Mouse (Mus musculus): ENCODE data around the gene 4933414I15Rik. TPM values are rescaled to one million over a fixed set of nuclear protein-coding genes. Genes with fewer than 3 reads are reported as not detected.
A peak's percentile ranks its signal among the peaks of the same experiment; 100 is the strongest.

Gene 4933414I15Rik
- polyA plus RNA-seq (2012; rRNA removed) = 76.9 and 80.1 TPM in 2 replicates

GRCm38 (mm10) chr11:50943506-50943905, at the start of gene 4933414I15Rik:
Gene 4933414I15Rik (minus strand): TSS chr11:50943765.
- Histone ChIP-seq H3K4me1 (ENCODE audit: control insufficient read depth, insufficient read depth, low read length) (peaks cover 4% of the 10 kb centered on the region), H3K27me3 (ENCODE audit: control insufficient read depth, insufficient read depth, low read length) (no peaks in the 10 kb centered on the region), H3K27ac (ENCODE audit: control insufficient read depth, insufficient read depth, low read depth, low read length) (peak within 1 kb of the TSS; percentile 90), H3K36me3 (ENCODE audit: control insufficient read depth, insufficient read depth, low read length) (no peaks in the 10 kb centered on the region), H3K4me3 (ENCODE audit: control insufficient read depth, low read depth, low read length) (peak within 1 kb of the TSS; percentile 85)
- TF ChIP-seq CTCF (IDR thresholded peaks at IDR 0.05; ENCODE audit: control insufficient read depth, insufficient read depth, insufficient replicate concordance, low read depth, low read length) (no peak), POLR2A (IDR thresholded peaks at IDR 0.05; ENCODE audit: control insufficient read depth, low read depth, low read length) (peak; percentile 84)

GRCm38 (mm10) chr11:50981667-50982066, 38.1 kb upstream of the 4933414I15Rik start, which contains the start of gene Olfr1377:
Gene Olfr1377 (plus strand): TSS chr11:50981967.
- no peaks in the 10 kb centered on the region for H3K27me3 ChIP-seq (ENCODE audit: control insufficient read depth, insufficient read depth, low read length)
- no peak within 1 kb of the TSS for H3K27ac ChIP-seq (ENCODE audit: control insufficient read depth, insufficient read depth, low read depth, low read length)
- H3K4me3 ChIP-seq (ENCODE audit: control insufficient read depth, low read depth, low read length) = no peak within 1 kb of the TSS
- H3K4me1 ChIP-seq (ENCODE audit: control insufficient read depth, insufficient read depth, low read length) = no peaks in the 10 kb centered on the region
- TF ChIP-seq POLR2A (IDR thresholded peaks at IDR 0.05; ENCODE audit: control insufficient read depth, low read depth, low read length) (no peak), CTCF (IDR thresholded peaks at IDR 0.05; ENCODE audit: control insufficient read depth, insufficient read depth, insufficient replicate concordance, low read depth, low read length) (no peak)
- no peaks in the 10 kb centered on the region for H3K36me3 ChIP-seq (ENCODE audit: control insufficient read depth, insufficient read depth, low read length)

- no peak for TF ChIP-seq POLR2A (IDR thresholded peaks at IDR 0.05; ENCODE audit: control insufficient read depth, low read depth, low read length)
- TF ChIP-seq CTCF (IDR thresholded peaks at IDR 0.05; ENCODE audit: control insufficient read depth, insufficient read depth, insufficient replicate concordance, low read depth, low read length) = peak; percentile 34; the same call in 1 of the 2 replicates
- H3K27ac ChIP-seq (ENCODE audit: control insufficient read depth, insufficient read depth, low read depth, low read length) = no peak overlapping the region
- no peaks in the 10 kb centered on the region for H3K4me1 ChIP-seq (ENCODE audit: control insufficient read depth, insufficient read depth, low read length)
- no peaks in the 10 kb centered on the region for H3K27me3 ChIP-seq (ENCODE audit: control insufficient read depth, insufficient read depth, low read length)
- no peaks in the 10 kb centered on the region for H3K36me3 ChIP-seq (ENCODE audit: control insufficient read depth, insufficient read depth, low read length)
- H3K4me3 ChIP-seq (ENCODE audit: control insufficient read depth, low read depth, low read length) = no peak overlapping the region
These were observed 33.7 kb upstream of the 4933414I15Rik start for GRCm38 (mm10) chr11:50977216-50977615.

- Histone ChIP-seq H3K27me3 (ENCODE audit: control insufficient read depth, insufficient read depth, low read length) (no peaks in the 10 kb centered on the region), H3K4me3 (ENCODE audit: control insufficient read depth, low read depth, low read length) (no peak within 1 kb of the TSS)
- no peak for TF ChIP-seq CTCF (IDR thresholded peaks at IDR 0.05; ENCODE audit: control insufficient read depth, insufficient read depth, insufficient replicate concordance, low read depth, low read length)
- TF ChIP-seq POLR2A (IDR thresholded peaks at IDR 0.05; ENCODE audit: control insufficient read depth, low read depth, low read length) = no peak
These were observed 22.7 kb upstream of the 4933414I15Rik start, which contains the start of gene Olfr1378 for GRCm38 (mm10) chr11:50966230-50966629. Gene Olfr1378 (plus strand): TSS chr11:50966530.

GRCm38 (mm10) chr11:50964886-50965285, 21.3 kb upstream of the 4933414I15Rik start:
- Histone ChIP-seq H3K36me3 (ENCODE audit: control insufficient read depth, insufficient read depth, low read length) (no peaks in the 10 kb centered on the region), H3K4me1 (ENCODE audit: control insufficient read depth, insufficient read depth, low read length) (0 out of 2 replicates have a peak, but pooled peaks cover 2% of the 10 kb centered on the region), H3K27ac (ENCODE audit: control insufficient read depth, insufficient read depth, low read depth, low read length) (no peak overlapping the region), H3K27me3 (ENCODE audit: control insufficient read depth, insufficient read depth, low read length) (no peaks in the 10 kb centered on the region), H3K4me3 (ENCODE audit: control insufficient read depth, low read depth, low read length) (no peak overlapping the region)
- TF ChIP-seq POLR2A (IDR thresholded peaks at IDR 0.05; ENCODE audit: control insufficient read depth, low read depth, low read length) (no peak), CTCF (IDR thresholded peaks at IDR 0.05; ENCODE audit: control insufficient read depth, insufficient read depth, insufficient replicate concordance, low read depth, low read length) (no peak)

More at GRCm38 (mm10) chr11:50966230-50966629, 22.7 kb upstream of the 4933414I15Rik start, which contains the start of gene Olfr1378:
- Histone ChIP-seq H3K36me3 (ENCODE audit: control insufficient read depth, insufficient read depth, low read length) (no peaks in the 10 kb centered on the region), H3K4me1 (ENCODE audit: control insufficient read depth, insufficient read depth, low read length) (0 out of 2 replicates have a peak, but pooled peaks cover 2% of the 10 kb centered on the region), H3K27ac (ENCODE audit: control insufficient read depth, insufficient read depth, low read depth, low read length) (no peak within 1 kb of the TSS)

GRCm38 (mm10) chr11:50953665-50954064, 10.1 kb upstream of the 4933414I15Rik start, which contains the start of gene Prop1:
Gene Prop1 (minus strand): TSS chr11:50953765.
- TF ChIP-seq POLR2A (IDR thresholded peaks at IDR 0.05; ENCODE audit: control insufficient read depth, low read depth, low read length) = no peak
- no peak for TF ChIP-seq CTCF (IDR thresholded peaks at IDR 0.05; ENCODE audit: control insufficient read depth, insufficient read depth, insufficient replicate concordance, low read depth, low read length)
- Histone ChIP-seq H3K36me3 (ENCODE audit: control insufficient read depth, insufficient read depth, low read length) (no peaks in the 10 kb centered on the region), H3K27ac (ENCODE audit: control insufficient read depth, insufficient read depth, low read depth, low read length) (no peak within 1 kb of the TSS), H3K27me3 (ENCODE audit: control insufficient read depth, insufficient read depth, low read length) (no peaks in the 10 kb centered on the region), H3K4me1 (ENCODE audit: control insufficient read depth, insufficient read depth, low read length) (peaks cover 6% of the 10 kb centered on the region), H3K4me3 (ENCODE audit: control insufficient read depth, low read depth, low read length) (no peak within 1 kb of the TSS)

GRCm38 (mm10) chr11:50952290-50952689, 8.7 kb upstream of the 4933414I15Rik start:
- Histone ChIP-seq H3K4me3 (ENCODE audit: control insufficient read depth, low read depth, low read length) (no peak overlapping the region), H3K27me3 (ENCODE audit: control insufficient read depth, insufficient read depth, low read length) (no peaks in the 10 kb centered on the region), H3K27ac (ENCODE audit: control insufficient read depth, insufficient read depth, low read depth, low read length) (no peak overlapping the region), H3K4me1 (ENCODE audit: control insufficient read depth, insufficient read depth, low read length) (peaks cover 6% of the 10 kb centered on the region), H3K36me3 (ENCODE audit: control insufficient read depth, insufficient read depth, low read length) (no peaks in the 10 kb centered on the region)
- no peak for TF ChIP-seq CTCF (IDR thresholded peaks at IDR 0.05; ENCODE audit: control insufficient read depth, insufficient read depth, insufficient replicate concordance, low read depth, low read length)
- no peak for TF ChIP-seq POLR2A (IDR thresholded peaks at IDR 0.05; ENCODE audit: control insufficient read depth, low read depth, low read length)

Data from testis, adult 2 months (tissue).